Mouse (Mus musculus): ENCODE measurements at regions not wholly inside any gene's neighbourhood (a gene's known extent, or its start where the extent isn't known, plus 50 kb on each side); places are given as distances from the start of the nearest gene placed in this dataset.

DNA sequence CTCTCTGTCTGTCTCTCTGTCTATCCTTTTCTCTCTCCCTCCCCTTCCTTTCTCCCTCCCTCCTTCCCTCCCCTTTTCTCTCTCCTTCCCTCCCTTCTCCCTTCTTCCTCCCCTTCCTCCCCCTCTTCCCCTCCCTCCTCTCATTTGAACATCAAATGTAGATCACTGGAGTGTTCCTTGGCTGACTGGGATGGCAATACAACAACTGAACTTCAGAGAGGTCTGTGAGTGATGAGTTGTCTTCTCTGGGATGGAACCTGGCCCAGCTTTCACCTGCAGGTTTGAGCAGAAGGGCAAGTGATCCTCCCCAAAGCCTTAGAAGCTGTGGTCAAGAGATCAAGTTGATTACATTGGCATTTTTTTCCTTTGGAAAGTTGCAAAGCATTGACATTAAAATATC lies 169.4 kb upstream of the Tut7 start:
- Histone ChIP-seq H3K4me3 (ENCODE audit: low read depth, low read length) (no peak overlapping the region), H3K4me1 (replicated peaks; ENCODE audit: control insufficient read depth, insufficient read depth) (no peaks in the 10 kb centered on the region), H3K36me3 (ENCODE audit: control insufficient read depth, insufficient read depth, low read length) (no peaks in the 10 kb centered on the region), H3K4me2 (replicated peaks; ENCODE audit: low read depth) (no peak overlapping the region), H3K27ac (replicated peaks) (no peak overlapping the region), H3K9me3 (ENCODE audit: control insufficient read depth, low read length) (no peaks in the 10 kb centered on the region), H3K27me3 (ENCODE audit: control insufficient read depth, insufficient read depth, low read length) (no peaks in the 10 kb centered on the region), H3K9ac (ENCODE audit: low read length) (no peak overlapping the region)
- DNase-seq (ENCODE audit: low spot score), result no peak
- TF ChIP-seq EP300 (optimal IDR thresholded peaks at IDR 0.05), result no peak
- TF ChIP-seq CTCF (IDR thresholded peaks at IDR 0.05; ENCODE audit: low read depth), result no peak
- no peak for ATAC-seq (ENCODE audit: low FRiP score, low TSS enrichment)

DNA sequence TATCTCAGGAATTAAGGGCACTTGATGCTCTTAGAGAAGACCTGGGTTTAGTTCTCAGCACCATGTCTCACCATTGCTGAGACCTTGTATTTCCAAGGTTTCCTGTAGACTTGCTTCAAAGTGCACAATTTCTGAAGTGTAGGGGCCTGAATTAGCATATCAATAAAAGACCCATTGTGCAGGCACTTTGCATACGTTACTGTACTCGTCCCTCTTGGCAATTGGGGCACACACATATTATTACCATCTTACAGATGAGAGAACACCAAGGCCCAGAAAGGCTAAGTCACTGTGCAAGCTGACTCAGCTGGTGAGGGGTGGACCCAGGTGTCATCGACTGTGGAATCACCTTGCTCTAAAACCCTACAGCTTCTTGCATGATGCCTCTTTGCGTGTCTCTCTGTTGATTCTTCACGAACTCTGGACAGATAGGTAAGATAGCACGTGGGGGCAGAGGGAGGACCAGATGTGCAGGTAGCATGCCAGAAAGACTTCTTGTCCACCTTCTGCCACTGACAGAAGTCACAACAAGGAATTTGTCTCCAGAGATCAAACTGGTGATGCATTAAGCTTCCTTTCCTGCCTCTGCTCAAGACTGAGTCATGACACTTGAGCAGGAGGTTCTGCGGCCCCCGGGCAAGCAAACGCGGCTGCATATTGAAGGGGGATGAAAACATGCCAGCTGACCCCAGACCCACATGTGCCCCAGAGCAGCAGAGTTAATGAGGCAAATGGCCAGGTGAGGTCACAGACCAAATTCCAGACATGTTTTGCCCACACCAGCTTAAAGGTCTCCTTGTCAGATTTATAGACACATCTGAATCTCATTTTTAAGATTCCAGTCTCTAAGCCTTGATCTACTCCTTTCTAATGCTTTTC lies 167.7 kb upstream of the Tut7 start:
- Histone ChIP-seq H3K9me3 (ENCODE audit: control insufficient read depth, low read length) (no peaks in the 10 kb centered on the region), H3K4me2 (replicated peaks; ENCODE audit: low read depth) (no peak overlapping the region), H3K27ac (replicated peaks) (no peak overlapping the region), H3K27me3 (ENCODE audit: control insufficient read depth, insufficient read depth, low read length) (no peaks in the 10 kb centered on the region), H3K4me3 (ENCODE audit: low read depth, low read length) (no peak overlapping the region), H3K4me1 (replicated peaks; ENCODE audit: control insufficient read depth, insufficient read depth) (no peaks in the 10 kb centered on the region), H3K9ac (ENCODE audit: low read length) (no peak overlapping the region), H3K36me3 (ENCODE audit: control insufficient read depth, insufficient read depth, low read length) (no peaks in the 10 kb centered on the region)
- WGBS, result 60% methylated on average over 10 of the region's 10 CpGs
- ATAC-seq (ENCODE audit: low FRiP score, low TSS enrichment), result no peak
- no peak for DNase-seq (ENCODE audit: low spot score)
- TF ChIP-seq EP300 (optimal IDR thresholded peaks at IDR 0.05) (no peak), CTCF (IDR thresholded peaks at IDR 0.05; ENCODE audit: low read depth) (no peak)

DNA sequence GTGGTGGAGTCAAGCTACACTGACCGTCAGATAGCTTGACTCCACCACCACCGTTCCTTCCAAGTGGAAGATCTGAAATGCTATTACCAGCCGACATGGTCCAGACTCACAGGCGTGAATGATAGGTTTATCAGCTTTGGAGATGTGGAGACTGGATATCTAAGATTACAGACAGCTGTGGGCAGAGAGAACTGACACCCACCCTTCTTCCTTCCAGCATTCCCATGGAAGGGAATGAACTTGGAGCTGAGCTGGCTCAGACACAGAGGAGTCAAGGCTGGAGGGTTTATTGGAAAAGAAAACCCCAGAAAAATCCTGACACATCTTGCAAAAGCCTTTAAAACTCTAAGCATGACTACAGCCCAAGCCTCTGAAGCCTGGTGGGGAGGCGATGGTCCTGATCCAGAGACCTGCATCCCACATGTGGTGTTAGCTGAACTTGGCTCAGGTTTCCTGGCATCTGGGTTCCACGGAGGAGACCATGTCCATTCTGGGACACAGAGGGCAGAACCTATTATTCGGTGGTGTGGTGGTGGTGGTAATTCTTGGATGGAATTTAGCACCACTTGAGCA lies 165.5 kb upstream of the Tut7 start:
- 73% methylated on average over 7 of the region's 7 CpGs for WGBS
- Histone ChIP-seq H3K4me3 (ENCODE audit: low read depth, low read length) (no peak overlapping the region), H3K27me3 (ENCODE audit: control insufficient read depth, insufficient read depth, low read length) (no peaks in the 10 kb centered on the region), H3K4me1 (replicated peaks; ENCODE audit: control insufficient read depth, insufficient read depth) (no peaks in the 10 kb centered on the region), H3K4me2 (replicated peaks; ENCODE audit: low read depth) (no peak overlapping the region), H3K9ac (ENCODE audit: low read length) (no peak overlapping the region), H3K9me3 (ENCODE audit: control insufficient read depth, low read length) (no peaks in the 10 kb centered on the region), H3K27ac (replicated peaks) (no peak overlapping the region), H3K36me3 (ENCODE audit: control insufficient read depth, insufficient read depth, low read length) (no peaks in the 10 kb centered on the region)
- no peak for TF ChIP-seq CTCF (IDR thresholded peaks at IDR 0.05; ENCODE audit: low read depth)
- TF ChIP-seq EP300 (optimal IDR thresholded peaks at IDR 0.05), result no peak
- DNase-seq (ENCODE audit: low spot score) (no peak), ATAC-seq (ENCODE audit: low FRiP score, low TSS enrichment) (no peak)

DNA sequence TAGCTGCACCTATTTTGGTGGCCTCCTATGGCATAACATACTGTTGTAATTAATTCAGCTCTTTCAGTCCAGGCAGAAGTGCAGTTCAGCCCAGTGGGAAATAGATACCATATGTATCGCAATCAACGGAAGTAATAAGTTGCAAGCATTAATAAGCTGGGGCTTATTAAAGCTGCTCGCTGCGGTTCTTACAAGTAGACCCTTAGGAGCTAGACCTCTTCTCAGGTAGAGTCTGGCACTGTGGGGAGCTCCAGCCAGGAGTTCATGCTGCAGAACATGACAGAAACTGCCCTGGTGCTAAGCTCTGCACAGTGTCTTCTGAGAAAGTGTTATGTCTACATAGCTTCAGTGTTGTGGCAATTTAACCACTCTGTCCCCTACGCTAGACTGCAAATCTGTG lies 153.5 kb upstream of the Tut7 start:
- DNase-seq (ENCODE audit: low spot score), result no peak
- WGBS, result 94% methylated on average over 5 of the region's 5 CpGs

DNA sequence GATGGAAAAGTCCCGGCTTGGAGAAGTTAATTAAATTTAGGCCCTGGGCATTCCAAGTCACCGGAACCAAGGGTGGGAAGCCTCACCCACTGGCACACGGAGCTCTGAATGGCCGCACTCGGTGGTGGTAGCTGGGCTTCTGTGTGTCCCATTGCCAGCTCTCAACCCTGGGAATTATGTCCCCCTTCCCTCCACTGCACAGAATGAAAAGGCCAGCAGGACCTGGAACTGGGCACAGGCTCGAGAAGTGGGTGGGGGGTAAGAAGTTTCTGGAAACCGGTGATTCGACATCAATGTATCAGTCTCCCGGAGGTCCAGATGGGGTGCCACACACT lies 149.1 kb upstream of the Tut7 start:
- 75% methylated on average over 9 of the region's 9 CpGs for WGBS
- Histone ChIP-seq H3K27me3 (ENCODE audit: control insufficient read depth, insufficient read depth, low read length) (no peaks in the 10 kb centered on the region), H3K9me3 (ENCODE audit: control insufficient read depth, low read length) (no peaks in the 10 kb centered on the region), H3K36me3 (ENCODE audit: control insufficient read depth, insufficient read depth, low read length) (no peaks in the 10 kb centered on the region), H3K9ac (ENCODE audit: low read length) (no peak overlapping the region), H3K4me1 (replicated peaks; ENCODE audit: control insufficient read depth, insufficient read depth) (no peaks in the 10 kb centered on the region), H3K4me3 (ENCODE audit: low read depth, low read length) (no peak overlapping the region), H3K4me2 (replicated peaks; ENCODE audit: low read depth) (no peak overlapping the region; the same call in 1 of the 2 replicates), H3K27ac (replicated peaks) (no peak overlapping the region)
- TF ChIP-seq CTCF (IDR thresholded peaks at IDR 0.05; ENCODE audit: low read depth), result no peak
- no peak for TF ChIP-seq EP300 (optimal IDR thresholded peaks at IDR 0.05)
- no peak for ATAC-seq (ENCODE audit: low FRiP score, low TSS enrichment)
- no peak for DNase-seq (ENCODE audit: low spot score)

More for the DNA sequence above, 153.5 kb upstream of the Tut7 start:
- Histone ChIP-seq H3K4me2 (replicated peaks; ENCODE audit: low read depth) (no peak overlapping the region), H3K27me3 (ENCODE audit: control insufficient read depth, insufficient read depth, low read length) (no peaks in the 10 kb centered on the region), H3K9me3 (ENCODE audit: control insufficient read depth, low read length) (no peaks in the 10 kb centered on the region), H3K4me3 (ENCODE audit: low read depth, low read length) (no peak overlapping the region), H3K27ac (replicated peaks) (no peak overlapping the region), H3K36me3 (ENCODE audit: control insufficient read depth, insufficient read depth, low read length) (no peaks in the 10 kb centered on the region), H3K4me1 (replicated peaks; ENCODE audit: control insufficient read depth, insufficient read depth) (no peaks in the 10 kb centered on the region), H3K9ac (ENCODE audit: low read length) (no peak overlapping the region)
- TF ChIP-seq CTCF (IDR thresholded peaks at IDR 0.05; ENCODE audit: low read depth) (no peak), EP300 (optimal IDR thresholded peaks at IDR 0.05) (no peak)
- ATAC-seq (ENCODE audit: low FRiP score, low TSS enrichment), result no peak
